Mouse (Mus musculus) kidney, postnatal 36 days (tissue): ENCODE data around the gene Tmem205.

Experiments used
- DNase-seq, 2 experiments: peaks; one replicate each; pipeline ENCODE4 v3.0.0; 2021 to 2022; ENCODE audit warnings: mixed read lengths in 2 of 2

The Tmem205 gene

GRCm38 (mm10) chr9:21916851-21917492 lies 10.4 kb downstream of the Tmem205 start:
- no peak for DNase-seq

- DNase-seq: no peak
Observed at GRCm38 (mm10) chr9:21909474-21910223, 17.7 kb downstream of the Tmem205 start.

- no peak for DNase-seq
Observed at GRCm38 (mm10) chr9:21908216-21908615, 19.1 kb downstream of the Tmem205 start.

GRCm38 (mm10) chr9:21904031-21904430 lies 23.3 kb downstream of the Tmem205 start:
- no peak for DNase-seq

GRCm38 (mm10) chr9:21901223-21901820 lies 26.0 kb downstream of the Tmem205 start:
- DNase-seq: peak; percentile 79 to 82

- peak in 1 of 2 experiments; percentile 59 for DNase-seq
Observed at GRCm38 (mm10) chr9:21889229-21889628, 38.1 kb downstream of the Tmem205 start.

- peak in 1 of 2 experiments; percentile 33 for DNase-seq
Observed at GRCm38 (mm10) chr9:21876601-21877000, 50.8 kb downstream of the Tmem205 start.

GRCm38 (mm10) chr9:21872204-21872603 lies 55.2 kb downstream of the Tmem205 start:
- DNase-seq: no peak
